Mouse (Mus musculus): Measurements from ENCODE around the gene Rabggtb.

Gene Rabggtb

GRCm38 (mm10) chr3:153912546-153913509 lies at the start of gene Rabggtb:
Gene Rabggtb, minus strand, starts transcription at chr3:153913009.
- DNase-seq (ENCODE audit: low spot score), result peak; percentile 75

DNA sequence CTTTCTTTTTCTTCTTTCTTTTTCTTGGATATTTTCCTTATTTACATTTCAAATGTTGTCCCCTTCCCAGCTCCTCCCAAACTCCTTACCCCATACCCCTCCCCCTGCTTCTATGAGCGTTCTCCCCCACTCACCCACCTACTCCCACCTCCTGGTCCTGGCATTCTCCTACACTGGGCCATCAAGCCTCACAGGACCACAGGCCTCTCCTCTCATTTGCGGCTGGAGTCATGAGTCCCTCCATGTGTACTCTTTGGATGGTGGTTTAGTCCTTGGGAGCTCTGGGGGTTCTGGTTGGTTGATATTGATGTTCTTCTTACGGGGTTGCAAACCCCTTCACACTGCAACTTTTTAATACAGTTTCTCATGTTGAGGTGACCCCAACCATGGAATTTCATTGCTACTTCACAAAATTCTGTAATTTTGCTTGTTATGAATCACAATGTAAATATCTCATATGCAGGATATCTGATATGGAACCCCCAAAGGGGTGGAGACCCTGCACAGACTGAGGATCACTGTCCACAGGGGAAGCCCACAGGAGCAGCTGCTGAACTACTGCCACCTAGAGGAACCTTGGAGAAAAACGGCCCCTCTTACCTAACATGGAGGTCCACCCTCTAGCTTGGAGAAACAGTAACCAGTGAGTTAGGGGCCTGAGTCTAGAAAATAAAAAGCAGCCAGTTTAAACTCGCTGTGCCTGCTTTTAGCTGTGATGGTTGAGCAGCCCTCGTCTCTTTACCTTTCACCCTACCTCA lies 49.0 kb upstream of the Rabggtb start:
- no peak for DNase-seq (ENCODE audit: low spot score)

- no peak for DNase-seq (ENCODE audit: low spot score)
Observed at GRCm38 (mm10) chr3:153960884-153961283, 48.1 kb upstream of the Rabggtb start.

- DNase-seq (ENCODE audit: low spot score), result no peak
Observed at GRCm38 (mm10) chr3:153959731-153960207, 47.0 kb upstream of the Rabggtb start.

DNA sequence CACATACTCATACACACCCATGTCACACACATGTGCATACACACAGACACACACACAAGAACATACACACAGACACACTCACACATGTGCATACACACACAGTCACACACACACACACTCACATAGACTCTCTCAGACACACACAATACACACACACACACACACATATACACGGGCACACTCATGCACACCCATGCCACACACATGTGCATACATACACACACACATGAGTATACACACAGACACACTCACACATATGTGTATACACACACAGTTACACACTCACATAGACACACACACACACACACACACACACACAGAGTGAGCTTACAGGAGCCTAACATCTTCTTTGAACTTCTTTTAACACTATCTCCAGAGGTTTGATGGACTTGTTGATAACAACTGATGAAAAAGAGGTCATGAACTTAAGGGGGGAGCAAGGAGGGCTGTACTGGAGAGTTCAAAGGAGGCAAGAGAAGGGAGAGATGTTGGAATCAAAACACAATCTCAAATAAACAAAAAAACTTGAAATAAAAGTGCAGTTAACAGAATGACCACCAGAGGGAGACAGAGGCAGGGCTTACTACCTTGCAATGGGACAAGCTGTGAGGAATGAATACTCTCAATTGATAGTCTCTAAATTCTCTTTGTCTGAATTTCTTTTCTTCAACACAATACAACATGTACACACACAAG lies 46.4 kb upstream of the Rabggtb start:
- peak; percentile 62 for DNase-seq (ENCODE audit: low spot score)

GRCm38 (mm10) chr3:153957916-153958315 lies 45.1 kb upstream of the Rabggtb start:
- DNase-seq (ENCODE audit: low spot score), result no peak

GRCm38 (mm10) chr3:153948176-153948575 lies 35.4 kb upstream of the Rabggtb start:
- no peak for DNase-seq (ENCODE audit: low spot score)

GRCm38 (mm10) chr3:153947271-153947670 lies 34.5 kb upstream of the Rabggtb start:
- DNase-seq (ENCODE audit: low spot score), result no peak

GRCm38 (mm10) chr3:153944335-153944990 lies 31.7 kb upstream of the Rabggtb start, which contains the start of gene Acadm:
Gene Acadm, minus strand, starts transcription at chr3:153944632.
- peak; percentile 89 for DNase-seq (ENCODE audit: low spot score)

GRCm38 (mm10) chr3:153943901-153944334 lies 31.1 kb upstream of the Rabggtb start:
- peak; percentile 26 for DNase-seq (ENCODE audit: low spot score)

GRCm38 (mm10) chr3:153943003-153943640 lies 30.3 kb upstream of the Rabggtb start:
- DNase-seq (ENCODE audit: low spot score), result no peak

DNA sequence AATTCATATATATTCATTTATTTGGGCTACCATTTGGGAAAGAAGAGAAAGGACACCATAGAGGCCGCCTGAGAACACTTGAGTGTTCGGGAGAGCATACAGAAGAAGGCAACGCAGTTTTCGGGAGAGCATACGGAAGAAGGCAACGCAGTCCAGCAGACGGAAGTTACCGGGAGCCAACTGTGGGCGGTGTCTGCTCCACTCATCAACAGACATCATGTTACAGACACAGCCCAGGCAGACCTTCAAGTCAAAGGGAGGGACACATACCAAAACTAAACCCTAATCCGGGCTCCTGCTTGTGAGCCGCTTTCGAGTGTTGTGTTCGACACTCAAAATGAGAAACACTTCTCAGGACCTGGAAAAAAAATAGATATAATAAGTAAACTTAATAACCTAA lies 28.8 kb upstream of the Rabggtb start:
- no peak for DNase-seq (ENCODE audit: low spot score)

- no peak for DNase-seq (ENCODE audit: low spot score)
Observed at GRCm38 (mm10) chr3:153940486-153940885, 27.7 kb upstream of the Rabggtb start.

DNA sequence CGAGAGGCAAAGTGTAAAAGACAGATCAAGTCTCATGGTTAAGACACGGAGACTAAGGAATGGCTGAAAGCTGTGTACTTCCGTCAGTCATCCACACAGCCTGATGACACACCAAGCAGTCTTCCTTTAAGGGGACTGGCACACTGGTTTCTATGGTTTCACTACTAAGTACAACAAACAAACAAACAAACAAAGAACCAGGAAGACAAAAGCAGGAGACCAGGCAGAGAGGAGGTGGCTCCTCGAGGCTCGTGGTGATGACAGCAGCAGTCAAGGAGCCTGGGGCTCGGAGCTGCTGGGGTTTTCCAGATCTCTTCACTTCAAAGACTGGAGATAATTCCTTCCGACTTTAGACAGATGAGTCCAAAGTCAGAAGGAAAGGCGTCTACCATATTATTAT lies 27.2 kb upstream of the Rabggtb start:
- no peak for DNase-seq (ENCODE audit: low spot score)

- DNase-seq (ENCODE audit: low spot score), result no peak
Observed at GRCm38 (mm10) chr3:153937116-153937810, 24.5 kb upstream of the Rabggtb start.

GRCm38 (mm10) chr3:153935878-153936277 lies 23.1 kb upstream of the Rabggtb start:
- no peak for DNase-seq (ENCODE audit: low spot score)

GRCm38 (mm10) chr3:153932461-153932860 lies 19.7 kb upstream of the Rabggtb start:
- no peak for DNase-seq (ENCODE audit: low spot score)

DNA sequence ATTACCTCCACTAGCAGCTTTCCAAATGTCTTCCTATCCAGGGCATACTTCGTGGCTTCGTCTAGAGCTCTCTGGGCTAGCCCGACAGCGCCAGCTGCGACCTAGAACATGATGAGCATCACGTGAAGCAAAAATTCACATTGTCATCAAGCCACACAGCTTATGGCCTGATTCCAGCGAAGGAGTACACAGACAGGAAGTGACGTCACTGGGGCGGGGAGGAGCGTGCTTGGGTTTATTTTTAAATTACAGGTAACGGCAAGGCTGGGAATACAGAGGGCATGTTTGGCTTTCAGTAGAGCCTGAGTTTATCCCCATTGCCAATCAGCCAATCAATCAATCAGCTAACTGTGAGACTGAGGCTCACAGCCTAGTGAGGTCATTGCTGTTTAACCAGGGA lies 16.7 kb upstream of the Rabggtb start:
- DNase-seq (ENCODE audit: low spot score), result no peak

DNA sequence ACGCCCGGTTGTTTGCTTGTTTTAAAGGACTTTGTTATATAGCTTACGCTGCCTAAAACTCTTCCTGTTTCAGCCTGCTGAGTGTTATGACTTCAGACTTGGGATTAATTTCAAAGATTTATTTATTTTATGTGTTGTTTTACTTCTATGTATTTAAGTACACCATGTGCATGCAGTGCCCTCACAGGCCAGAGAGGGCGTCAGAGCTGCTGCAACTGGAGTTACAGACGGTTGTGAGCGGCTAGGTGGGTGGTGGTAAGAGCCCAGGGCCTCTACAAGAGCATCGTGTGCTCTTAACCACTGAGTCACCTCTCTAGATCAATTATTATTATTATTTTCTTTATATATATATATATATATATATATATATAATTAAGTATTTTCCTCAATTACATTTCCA lies 13.5 kb upstream of the Rabggtb start:
- no peak for DNase-seq (ENCODE audit: low spot score)

DNA sequence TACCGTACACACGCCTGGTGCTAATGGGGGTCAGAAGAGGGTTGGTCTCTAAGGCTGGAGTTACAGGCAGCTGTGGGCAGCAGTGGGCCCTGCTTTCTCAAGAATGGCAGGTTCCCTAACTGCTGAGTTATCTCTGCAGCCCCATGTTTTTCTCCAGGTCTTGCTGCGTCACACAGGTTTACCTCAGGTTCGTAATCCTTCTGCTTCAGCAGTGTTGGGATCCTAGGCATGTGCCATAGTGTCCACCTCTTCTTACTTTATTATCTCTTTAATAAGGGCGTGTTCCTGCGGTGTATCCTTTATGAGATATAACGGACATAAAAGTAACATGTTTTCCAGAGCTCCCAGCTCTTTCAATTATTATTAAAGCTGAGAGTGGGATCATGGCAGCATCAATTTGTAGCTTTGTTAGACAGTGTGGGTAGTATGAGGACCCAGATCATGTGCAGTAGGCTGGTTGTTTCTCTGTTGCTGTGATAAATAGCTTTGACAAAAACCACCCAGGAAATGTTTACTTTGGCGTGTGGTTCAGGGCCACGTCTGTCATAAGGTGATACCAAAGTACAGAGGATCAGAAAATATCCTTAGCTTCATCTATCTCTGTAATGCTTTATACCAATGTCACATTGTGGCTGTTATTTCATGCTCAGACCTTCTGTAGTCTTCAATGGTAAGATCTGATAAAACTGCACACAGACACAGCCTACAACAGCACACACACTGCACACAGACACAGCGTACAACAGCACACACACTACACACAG lies 8.5 kb upstream of the Rabggtb start:
- no peak for DNase-seq (ENCODE audit: low spot score)
